Comparison of ENCODE assay signal across 9 mouse cellular contexts in the genomic region with DNA sequence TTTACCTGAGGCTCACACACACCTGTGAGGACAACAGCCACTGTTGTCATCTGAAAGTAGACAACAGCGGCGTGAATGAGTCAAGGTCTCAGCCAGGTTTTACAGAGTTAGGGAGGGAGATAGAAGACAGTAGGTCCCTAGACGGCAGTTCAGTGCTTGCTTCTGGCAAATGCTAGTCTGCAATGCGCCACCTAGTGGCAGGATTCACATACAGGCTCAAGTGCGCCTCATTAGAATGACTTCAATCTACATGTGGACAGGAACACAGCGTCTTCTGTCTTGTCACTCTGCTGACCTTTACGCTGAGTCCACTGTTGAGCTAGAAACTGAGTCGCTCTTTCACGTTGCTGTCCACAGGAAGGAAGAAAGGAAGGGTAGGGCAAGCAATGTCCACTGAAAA.
DNase-seq lines count a peak whose midpoint lies in the region; ATAC-seq and TF ChIP-seq lines count a peak whose summit lies in the region.
"Had no signal": no experiment of that assay in that cellular context is flagged by ENCODE, and none has a peak within 500 bp of the region (broad histone marks: within the 10 kb centered on the region; RNA-seq: fewer than 3 reads in every experiment).

No protein-coding gene starts in this region.

- WGBS in kidney, postnatal 0 days = 38% methylated on average over 9 of the region's 9 CpGs
- 12% methylated on average over 9 of the region's 9 CpGs for WGBS in liver, embryonic 14.5 days (ENCODE audit: insufficient replicate concordance)

- peaks cover 11% of the 10 kb centered on the region for H3K9me3 ChIP-seq in E14TG2a.4 (ENCODE audit: low read length)
- H3K9me3 ChIP-seq in kidney, postnatal 0 days (replicated peaks; ENCODE audit: low read length) = no peaks in the 10 kb centered on the region
- no peaks in the 10 kb centered on the region for H3K9me3 ChIP-seq in liver, embryonic 14.5 days (ENCODE audit: control insufficient read depth, low read length)
- H3K9me3 ChIP-seq: heart, embryonic 13.5 days had no signal

- TF ChIP-seq CTCF in E14TG2a.4 (conservative IDR thresholded peaks at IDR 0.05; ENCODE audit: low read length) = peak; percentile 90
- TF ChIP-seq CTCF in kidney, postnatal 0 days (IDR thresholded peaks at IDR 0.05; ENCODE audit: low read depth) = peak; percentile 90
- TF ChIP-seq CTCF in liver, embryonic 14.5 days (IDR thresholded peaks at IDR 0.05; ENCODE audit: low read depth) = peak; percentile 96

- no peak for TF ChIP-seq EP300 in liver, embryonic 14.5 days (IDR thresholded peaks at IDR 0.05; ENCODE audit: low read depth)

- H3K4me1 ChIP-seq in E14TG2a.4 (replicated peaks; ENCODE audit: low read depth, low read length) = peaks cover 9% of the 10 kb centered on the region; the same call in 1 of the 2 replicates
- peaks cover 9% of the 10 kb centered on the region for H3K4me1 ChIP-seq in kidney, postnatal 0 days (replicated peaks; ENCODE audit: insufficient read depth, low read length)
- no peaks in the 10 kb centered on the region; a peak in 1 of 4 replicates for H3K4me1 ChIP-seq in liver, embryonic 14.5 days (replicated peaks; ENCODE audit: control insufficient read depth in 2 of 2, insufficient read depth in 2 of 2, low read length in 1 of 2)

- peaks cover 28% of the 10 kb centered on the region for H3K27me3 ChIP-seq in E14TG2a.4 (ENCODE audit: insufficient read depth, low read length)
- no peaks in the 10 kb centered on the region for H3K27me3 ChIP-seq in kidney, postnatal 0 days (ENCODE audit: insufficient read depth, low read length)
- H3K27me3 ChIP-seq in liver, embryonic 14.5 days (ENCODE audit: control insufficient read depth, insufficient read depth, low read length) = no peaks in the 10 kb centered on the region
- H3K27me3 ChIP-seq: heart, embryonic 13.5 days had no signal

- peak; percentile 15 for DNase-seq in 3134 (ENCODE audit: extremely low read depth, insufficient read length, low spot score)
- peak; percentile 69 for DNase-seq in c-Kit-positive CD71-positive TER-119-negative erythroid progenitor cells, embryonic 14.5 days (ENCODE audit: low read depth)
- peak; percentile 76 for DNase-seq in forelimb bud, embryonic 11.5 days (ENCODE audit: low read depth, low spot score)
- DNase-seq in kidney, postnatal 0 days (ENCODE audit: low spot score) = peak; percentile 87
- DNase-seq in liver, embryonic 14.5 days (ENCODE audit: low read depth in 3 of 3, low spot score in 3 of 3) = peak; percentile 50 to 56 (median 53)
- peak; percentile 64 for DNase-seq in ovary, postnatal 36 days (ENCODE audit: low spot score)
- peak; percentile 51 to 81 for DNase-seq in thymus, postnatal 10 days (ENCODE audit: low spot score in 2 of 2)

- H3K4me2 ChIP-seq in kidney, postnatal 0 days (ENCODE audit: low read length) = no peak overlapping the region
- H3K4me2 ChIP-seq in liver, embryonic 14.5 days (ENCODE audit: low read depth) = no peak overlapping the region
- H3K4me2 ChIP-seq: heart, embryonic 13.5 days had no signal

- H3K9ac ChIP-seq in kidney, postnatal 0 days (ENCODE audit: low read depth, low read length) = no peak overlapping the region
- H3K9ac ChIP-seq in liver, embryonic 14.5 days (replicated peaks) = no peak overlapping the region
- H3K9ac ChIP-seq: heart, embryonic 13.5 days had no signal

- no peaks in the 10 kb centered on the region for H3K36me3 ChIP-seq in E14TG2a.4 (ENCODE audit: insufficient read depth, low read length)
- no peaks in the 10 kb centered on the region for H3K36me3 ChIP-seq in kidney, postnatal 0 days (ENCODE audit: insufficient read depth, low read length)
- no peaks in the 10 kb centered on the region for H3K36me3 ChIP-seq in liver, embryonic 14.5 days (replicated peaks; ENCODE audit: control insufficient read depth, insufficient read depth, low read depth)
- H3K36me3 ChIP-seq: heart, embryonic 13.5 days had no signal

- no peak overlapping the region for H3K4me3 ChIP-seq in E14TG2a.4 (replicated peaks; ENCODE audit: low read length)
- no peak overlapping the region for H3K4me3 ChIP-seq in kidney, postnatal 0 days (replicated peaks; ENCODE audit: low read depth, low read length)
- no peak overlapping the region for H3K4me3 ChIP-seq in liver, embryonic 14.5 days (ENCODE audit: insufficient read depth in 1 of 2, low read depth in 2 of 2, low read length in 2 of 2)
- H3K4me3 ChIP-seq: heart, embryonic 13.5 days had no signal

- ATAC-seq in kidney, postnatal 0 days (replicated peaks; ENCODE audit: low FRiP score, low read depth) = no peak
- peak; percentile 53; the same call in 1 of the 2 replicates for ATAC-seq in liver, embryonic 14.5 days (ENCODE audit: insufficient read depth)

- H3K27ac ChIP-seq in kidney, postnatal 0 days = no peak overlapping the region
- no peak overlapping the region for H3K27ac ChIP-seq in liver, embryonic 14.5 days
- H3K27ac ChIP-seq: heart, embryonic 13.5 days had no signal

Comparison
In these comparisons a context has a peak if more than half of its experiments do, and no peak if none do; other contexts are left out.
1. DNase-seq: peak in every context shown above with its lines; median percentile 87 in kidney, postnatal 0 days; 76 in forelimb bud, embryonic 11.5 days; 69 in c-Kit-positive CD71-positive TER-119-negative erythroid progenitor cells, embryonic 14.5 days; 66 in thymus, postnatal 10 days; 64 in ovary, postnatal 36 days; 53 in liver, embryonic 14.5 days; 15 in 3134.